Mouse (Mus musculus): ENCODE results near the gene Sema3g. TPM values are rescaled to one million over a fixed set of nuclear protein-coding genes. Genes with fewer than 3 reads are reported as not detected.

Gene Sema3g
- polyA plus RNA-seq (2017; shearing (Covaris generic)), result 0.09 TPM

GRCm38 (mm10) chr14:31217666-31218065 lies at the start of gene Sema3g:
Sema3g (plus strand) TSS chr14:31217860.

GRCm38 (mm10) chr14:31168425-31168824 lies 49.2 kb upstream of the Sema3g start, which contains the start of gene Stab1:
Stab1 (minus strand) TSS chr14:31168641.

GRCm38 (mm10) chr14:31208084-31208483 lies 9.6 kb upstream of the Sema3g start, which contains the start of gene Tnnc1:
Tnnc1 (plus strand) TSS chr14:31208312.

GRCm38 (mm10) chr14:31216846-31217245 lies 814 bp upstream of the Sema3g start, which contains the start of gene Nisch:
Nisch (minus strand) TSS chr14:31216946.

GRCm38 (mm10) chr14:31251084-31251604 lies 33.5 kb downstream of the Sema3g start, which contains the start of the genes Phf7 and Bap1:
Phf7 (minus strand) TSS chr14:31251317.
Bap1 (plus strand) TSS chr14:31251450.

Other genes with a start within 250 kb of the Sema3g start
- gene Glt8d1, start 216.5 kb upstream of the Sema3g start, polyA plus RNA-seq (2017; shearing (Covaris generic)), result 7.8 TPM
- 155 TPM for gene Spcs1, start 216.2 kb upstream of the Sema3g start, polyA plus RNA-seq (2017; shearing (Covaris generic))
- 143 TPM for gene Pbrm1, start 198.7 kb upstream of the Sema3g start, polyA plus RNA-seq (2017; shearing (Covaris generic))
- 118 TPM for gene Gnl3, start 198.7 kb upstream of the Sema3g start, polyA plus RNA-seq (2017; shearing (Covaris generic))
- 55.9 TPM for gene Smim4, start 88.9 kb upstream of the Sema3g start, polyA plus RNA-seq (2017; shearing (Covaris generic))
- gene Nt5dc2, start 86.8 kb upstream of the Sema3g start, polyA plus RNA-seq (2017; shearing (Covaris generic)), result not detected
- gene Stab1, start 49.2 kb upstream of the Sema3g start, polyA plus RNA-seq (2017; shearing (Covaris generic)), result not detected
- gene Tnnc1, start 9.5 kb upstream of the Sema3g start, polyA plus RNA-seq (2017; shearing (Covaris generic)), result 0.60 TPM
- 186 TPM for gene Nisch, start 914 bp upstream of the Sema3g start, polyA plus RNA-seq (2017; shearing (Covaris generic))
- 7.2 TPM for gene Phf7, start 33.5 kb downstream of the Sema3g start, polyA plus RNA-seq (2017; shearing (Covaris generic))
- gene Bap1, start 33.6 kb downstream of the Sema3g start, polyA plus RNA-seq (2017; shearing (Covaris generic)), result 79.9 TPM
- gene Dnah1, start 106.0 kb downstream of the Sema3g start, polyA plus RNA-seq (2017; shearing (Covaris generic)), result not detected
- gene Capn7, start 118.8 kb downstream of the Sema3g start, polyA plus RNA-seq (2017; shearing (Covaris generic)), result 52.5 TPM
- 55.8 TPM for gene Sh3bp5, start 218.2 kb downstream of the Sema3g start, polyA plus RNA-seq (2017; shearing (Covaris generic))